Mouse (Mus musculus): ENCODE data around the gene Arhgap8. TPM values are rescaled to one million over a fixed set of nuclear protein-coding genes. Genes with fewer than 3 reads are reported as not detected.

Arhgap8 gene
- total RNA-seq, 2 experiments from 2014 or later: 2.1 to 2.3 TPM

DNA sequence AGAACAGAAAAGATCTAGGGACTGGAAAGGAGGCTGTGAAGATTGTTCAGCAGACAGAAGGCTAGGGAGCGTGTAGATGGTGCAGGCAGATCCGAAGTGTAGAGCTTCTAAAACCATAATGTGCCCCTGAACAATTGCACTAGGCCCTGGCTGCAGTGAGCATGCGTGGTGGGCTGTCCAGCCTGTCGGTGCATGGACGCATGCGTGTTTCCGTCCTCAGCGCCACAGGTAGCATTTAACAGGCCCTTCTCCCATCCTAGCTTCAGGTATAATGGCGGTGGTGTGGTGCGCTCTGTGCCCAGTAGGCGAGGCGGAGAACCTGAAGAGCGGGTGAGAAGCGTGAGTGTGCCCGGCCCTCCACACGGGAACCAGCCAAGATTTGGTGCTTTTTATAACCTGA is 65.0 kb downstream of the Arhgap8 start:
- no peak for DNase-seq (ENCODE audit: low spot score in 2 of 2)

DNA sequence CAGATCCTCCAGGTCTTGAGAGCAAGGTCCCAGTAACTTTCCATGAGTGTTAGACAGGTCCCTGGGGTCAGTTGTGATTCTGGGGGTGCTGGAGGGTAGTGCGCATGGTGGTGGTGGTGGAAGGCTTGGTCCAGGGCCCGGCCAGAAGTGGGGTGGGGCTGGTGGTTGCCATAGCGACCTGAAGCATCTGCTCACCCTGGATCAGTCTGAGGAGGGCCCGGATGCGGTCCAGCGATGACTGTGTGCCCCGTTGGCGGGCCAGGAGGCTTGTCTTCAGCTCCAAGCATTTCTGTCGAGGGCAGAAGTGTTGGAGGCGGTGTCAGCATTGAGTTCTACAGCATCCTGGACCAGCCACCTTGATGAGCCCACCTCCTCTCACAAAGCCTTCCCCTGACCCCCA is 67.3 kb downstream of the Arhgap8 start:
- no peak for DNase-seq (ENCODE audit: low spot score in 2 of 2)

DNA sequence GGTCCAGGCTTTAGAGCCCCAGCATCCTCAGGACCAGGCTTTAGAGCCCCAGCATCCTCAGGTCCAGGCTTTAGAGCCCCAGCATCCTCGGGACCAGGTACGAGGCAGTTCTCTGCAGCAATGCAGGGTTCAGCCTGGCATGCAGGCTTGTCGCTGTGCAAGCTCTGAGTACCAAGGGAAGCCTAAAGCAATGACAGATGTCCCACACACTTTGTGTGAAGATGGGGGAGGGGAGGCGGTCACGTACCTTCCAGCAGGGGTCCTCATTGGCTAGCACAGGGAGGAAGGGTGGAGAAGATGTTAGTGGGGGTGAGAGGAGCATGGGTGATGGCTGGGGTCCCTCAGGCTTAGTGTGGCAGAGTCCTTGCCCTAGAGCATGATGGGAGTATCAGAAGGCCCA is 73.8 kb downstream of the Arhgap8 start:
- no peak for DNase-seq (ENCODE audit: low spot score in 2 of 2)

GRCm38 (mm10) chr15:84800132-84800531 is 80.3 kb downstream of the Arhgap8 start:
- no peak for DNase-seq (ENCODE audit: low spot score in 2 of 2)

- peak in 1 of 2 experiments; percentile 46 for DNase-seq (ENCODE audit: low spot score in 2 of 2)
Measured at GRCm38 (mm10) chr15:84803685-84804084, 83.8 kb downstream of the Arhgap8 start.

DNA sequence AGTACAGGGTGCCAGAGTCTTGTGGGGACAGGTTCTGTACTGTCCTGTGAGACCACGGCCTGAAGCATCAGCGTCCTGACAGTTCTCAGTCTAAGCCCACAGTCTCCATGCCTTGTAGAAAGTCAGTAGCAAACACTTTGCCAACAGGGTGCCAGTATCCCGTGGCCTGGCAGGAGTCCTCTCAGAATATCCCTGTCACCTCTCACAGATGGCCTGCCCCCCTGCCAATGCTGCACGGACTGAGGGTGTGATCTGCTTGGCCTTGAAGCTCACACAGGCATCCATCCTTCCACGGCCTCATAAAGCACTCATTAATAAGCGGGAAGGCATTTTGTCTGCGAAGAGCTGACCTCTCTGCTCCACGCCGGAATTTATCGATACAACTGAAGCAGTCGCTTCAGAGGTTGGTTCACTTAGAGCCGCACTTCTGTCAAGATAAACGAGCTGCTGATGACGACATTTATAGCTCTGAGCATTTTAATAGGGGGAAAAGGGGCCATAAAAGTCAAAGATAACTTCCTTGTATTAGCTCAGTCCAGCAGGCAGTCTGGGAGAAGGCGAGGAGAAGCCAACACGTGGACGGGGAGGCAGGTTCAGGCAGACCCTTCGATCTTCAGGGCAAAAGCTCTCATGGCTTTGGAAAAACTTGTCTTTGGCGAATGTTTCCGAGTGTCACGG is 89.6 kb downstream of the Arhgap8 start:
- no peak for DNase-seq (ENCODE audit: low spot score in 2 of 2)

- no peak for DNase-seq (ENCODE audit: low spot score in 2 of 2)
Measured at GRCm38 (mm10) chr15:84811126-84811525, 91.3 kb downstream of the Arhgap8 start.

DNA sequence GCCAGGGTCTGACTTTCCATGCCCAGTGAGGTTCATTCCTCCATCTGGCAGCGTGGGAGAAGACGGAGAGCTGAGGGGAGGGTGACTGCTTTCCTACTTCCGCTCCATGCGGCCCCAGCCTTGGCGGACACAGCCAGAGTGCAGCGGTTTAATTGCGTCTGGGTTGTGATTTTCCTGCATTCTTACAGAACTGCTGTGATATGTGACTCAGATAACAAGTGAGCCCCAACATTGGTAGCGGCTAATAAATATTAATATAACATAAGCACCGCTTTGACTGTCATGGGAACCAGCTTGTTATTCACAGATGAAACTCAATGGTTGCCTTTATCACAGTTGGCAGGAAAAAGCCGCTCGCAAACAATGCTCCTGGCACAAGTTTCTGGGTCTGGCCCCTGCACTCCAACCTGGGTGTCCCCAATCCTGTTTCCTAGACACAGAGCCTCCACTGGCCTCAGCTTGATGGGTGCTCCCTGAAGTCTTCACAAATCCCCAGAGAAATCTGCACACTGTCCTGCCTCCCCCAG is 93.0 kb downstream of the Arhgap8 start:
- DNase-seq (ENCODE audit: low spot score in 2 of 2): no peak

GRCm38 (mm10) chr15:84815171-84815570 is 95.3 kb downstream of the Arhgap8 start:
- no peak for DNase-seq (ENCODE audit: low spot score in 2 of 2)

GRCm38 (mm10) chr15:84817589-84817988 is 97.7 kb downstream of the Arhgap8 start:
- no peak for DNase-seq (ENCODE audit: low spot score in 2 of 2)

GRCm38 (mm10) chr15:84818284-84818683 is 98.4 kb downstream of the Arhgap8 start:
- DNase-seq (ENCODE audit: low spot score in 2 of 2): no peak

GRCm38 (mm10) chr15:84820811-84821210 is 101.0 kb downstream of the Arhgap8 start:
- DNase-seq (ENCODE audit: low spot score in 2 of 2): no peak

Other genes starting within 250 kb of the Arhgap8 start
- gene Rtl6, start 162.2 kb upstream of the Arhgap8 start, total RNA-seq (2021): 10 to 100 TPM; 14.5 to 16.6 TPM
- gene Prr5, start 50.4 kb upstream of the Arhgap8 start, total RNA-seq (2021): 10 to 100 TPM; 15.3 to 17.6 TPM
- gene Phf21b, start 136.0 kb downstream of the Arhgap8 start, total RNA-seq (2021): 1 to 10 TPM; 4.7 to 6.8 TPM
- gene Gm29666, start 200.0 kb downstream of the Arhgap8 start, total RNA-seq (2021): under 1 TPM; 0.65 to 0.70 TPM
- 10 to 100 TPM; 32.6 to 38.2 TPM for gene Nup50, start 203.4 kb downstream of the Arhgap8 start, total RNA-seq (2021)